Mouse (Mus musculus): Measurements from ENCODE around the gene Pip5k1c.

Gene Pip5k1c

DNA sequence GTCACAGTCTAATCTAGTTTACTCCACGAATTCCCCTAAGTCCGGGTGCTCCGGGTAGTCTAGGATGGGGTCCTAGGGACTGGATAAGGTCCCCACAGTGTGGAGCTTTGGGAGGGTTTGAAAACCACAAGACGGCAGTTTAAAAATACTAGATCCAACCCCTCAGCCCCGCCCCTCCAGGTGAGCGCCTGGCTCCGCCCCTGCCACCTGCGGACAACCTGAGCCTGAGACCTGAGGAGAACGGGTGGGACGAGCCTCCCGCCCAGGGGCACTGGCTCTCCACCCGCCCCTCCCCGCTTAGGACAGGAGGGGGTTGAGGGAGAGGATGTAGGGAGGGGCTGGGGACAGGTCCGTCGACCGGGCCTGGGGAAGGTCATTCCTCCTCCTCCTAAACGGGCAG is 8.0 kb upstream of the Pip5k1c start:
- DNase-seq, result peak; percentile 72 to 80

DNA sequence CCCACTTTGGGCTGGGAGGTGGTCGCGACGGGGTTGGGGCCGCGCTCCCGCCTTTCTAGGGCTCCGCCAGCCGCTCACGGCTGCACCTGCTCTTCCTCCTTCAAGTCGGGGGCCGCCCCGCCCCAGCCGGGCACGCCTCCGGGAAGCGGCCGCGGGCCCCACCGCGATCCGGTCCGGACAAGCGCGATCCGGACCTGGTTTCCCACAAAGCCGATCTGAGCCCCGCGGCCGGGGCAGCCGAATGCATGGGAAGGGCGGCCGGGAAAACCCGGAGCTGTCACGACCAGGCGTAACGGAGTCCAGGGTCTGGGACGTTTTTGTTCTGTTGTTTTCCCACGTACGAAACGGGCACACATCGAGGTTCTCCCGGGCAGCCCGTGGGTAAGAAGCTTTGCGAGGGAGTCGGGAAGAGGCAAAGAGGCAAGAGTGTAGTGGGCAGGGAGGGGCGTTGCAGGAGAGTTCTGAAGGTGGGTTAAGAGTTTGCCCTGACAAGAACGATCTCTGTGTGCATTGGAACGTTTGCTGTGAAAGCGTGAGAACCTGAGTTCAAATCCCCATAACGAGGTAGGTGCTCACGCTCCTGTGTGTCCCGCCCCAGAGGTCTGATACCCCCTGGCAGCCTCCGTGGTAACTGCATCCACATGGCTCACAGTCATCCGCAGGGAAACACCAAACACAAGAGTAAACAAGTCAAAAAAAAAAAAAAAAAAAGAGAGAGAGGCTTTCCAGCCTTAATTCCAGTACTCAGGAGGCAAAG is 6.9 kb upstream of the Pip5k1c start:
- DNase-seq, result peak; percentile 96

DNA sequence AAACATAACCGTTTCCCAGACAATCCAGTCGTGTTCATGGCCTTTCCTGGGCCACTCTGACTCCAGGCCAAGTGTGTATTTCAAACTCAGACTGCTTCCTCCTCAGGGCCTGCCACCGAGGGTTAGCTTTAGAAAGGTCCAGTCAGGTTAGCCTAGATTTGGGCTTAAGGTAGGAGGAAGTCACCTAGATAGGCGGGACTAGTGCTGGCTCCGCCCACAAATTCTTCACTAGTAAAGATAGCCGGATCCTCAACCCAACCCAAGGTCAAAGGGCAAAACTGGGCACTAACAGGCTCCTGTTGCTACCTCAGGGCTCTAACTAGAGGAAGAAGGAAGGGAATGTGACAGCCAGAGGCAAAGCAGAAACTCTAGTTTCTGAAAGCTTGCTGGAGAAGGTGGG is 6.2 kb upstream of the Pip5k1c start:
- peak in 1 of 2 experiments; percentile 57 for DNase-seq

DNA sequence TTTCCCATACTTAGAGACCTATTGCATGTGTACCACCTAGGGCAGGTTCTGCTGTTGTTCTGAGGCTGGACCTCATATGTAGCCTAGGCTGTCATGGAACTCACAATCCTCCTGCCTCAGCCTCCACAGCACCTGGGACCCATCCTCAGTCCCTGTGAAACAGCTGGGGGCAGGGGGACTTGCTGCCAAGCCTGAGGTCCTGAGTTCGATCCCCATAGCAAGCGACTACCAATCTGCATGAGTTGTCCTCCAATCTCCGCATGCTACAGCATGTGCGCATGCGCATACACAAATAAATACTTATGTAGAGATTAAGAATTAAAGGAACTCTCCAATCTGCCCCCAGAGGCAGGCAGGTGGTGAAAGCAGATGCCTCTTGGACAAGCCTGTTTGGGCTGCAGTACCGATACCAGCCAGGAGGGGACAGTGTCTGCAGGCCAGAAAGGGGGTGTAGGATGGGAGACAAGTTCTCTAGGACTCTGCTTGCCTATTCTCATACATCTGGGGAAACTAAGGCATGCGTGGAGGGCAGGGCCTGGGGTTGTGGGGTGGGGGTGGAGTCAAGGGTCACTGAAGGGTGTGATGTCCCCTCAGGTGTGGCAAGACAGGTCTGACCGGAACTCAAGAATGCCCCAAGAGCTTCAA is 5.1 kb upstream of the Pip5k1c start:
- DNase-seq, result peak; percentile 82 to 84

DNA sequence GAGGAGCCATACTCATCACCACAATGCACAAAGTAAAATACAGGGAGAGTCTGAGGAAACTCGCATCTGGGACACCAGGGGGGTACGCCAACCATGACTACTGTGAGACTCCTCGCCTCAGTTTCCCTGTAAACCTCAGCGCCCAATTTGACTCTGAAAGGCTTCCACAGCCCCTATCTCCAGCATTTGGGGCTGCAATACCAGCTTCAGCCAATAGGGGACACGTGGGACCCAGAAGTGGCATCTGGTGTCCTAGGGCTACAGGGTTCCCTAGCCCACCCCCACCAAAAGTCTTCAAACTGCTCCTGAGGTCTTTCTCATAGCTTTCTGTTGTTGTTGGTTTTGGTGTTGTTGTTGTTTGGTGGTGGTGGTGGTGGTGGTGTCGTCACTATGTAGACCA is 4.2 kb upstream of the Pip5k1c start:
- DNase-seq, result peak; percentile 78 to 81

DNA sequence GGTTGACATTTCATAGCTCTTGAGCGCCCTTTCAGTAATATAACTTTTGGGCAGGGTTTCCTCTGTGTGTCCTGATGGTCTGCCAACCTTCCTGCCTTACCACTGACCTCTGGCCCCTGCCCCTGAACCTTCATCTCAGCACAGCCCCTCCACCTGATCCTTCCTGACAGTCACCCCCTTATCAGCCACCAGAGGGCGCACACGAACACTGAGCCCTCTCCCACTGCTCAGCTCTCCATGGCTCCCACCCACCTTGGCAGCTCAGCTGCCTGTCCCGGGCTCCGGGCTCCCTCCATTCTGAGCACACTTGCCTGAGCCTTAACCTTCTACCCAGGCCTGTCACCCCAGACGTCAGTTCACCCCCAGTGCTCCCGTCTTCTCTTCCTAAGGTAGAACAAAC is 3.5 kb upstream of the Pip5k1c start:
- DNase-seq, result peak; percentile 77 to 82

DNA sequence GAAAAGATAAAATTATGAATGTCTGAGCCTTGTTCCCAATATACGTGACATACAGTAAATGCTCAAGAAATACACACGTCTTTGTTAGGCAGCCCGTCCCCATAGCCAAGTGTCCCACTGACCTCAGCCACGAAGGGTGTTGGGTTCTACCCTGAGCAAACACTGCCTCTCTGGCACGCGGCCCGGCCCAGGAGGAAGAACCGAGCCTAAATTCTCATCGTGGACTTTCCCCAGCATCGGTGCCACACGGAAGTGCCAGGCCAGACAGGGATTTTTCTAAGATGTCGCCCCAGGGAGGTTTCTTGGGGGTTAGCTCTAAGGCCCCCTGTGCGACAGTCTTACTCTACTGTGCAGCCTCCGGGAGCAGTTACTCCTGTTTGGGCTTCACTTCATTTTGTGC is 3.0 kb upstream of the Pip5k1c start:
- DNase-seq, result no peak

DNA sequence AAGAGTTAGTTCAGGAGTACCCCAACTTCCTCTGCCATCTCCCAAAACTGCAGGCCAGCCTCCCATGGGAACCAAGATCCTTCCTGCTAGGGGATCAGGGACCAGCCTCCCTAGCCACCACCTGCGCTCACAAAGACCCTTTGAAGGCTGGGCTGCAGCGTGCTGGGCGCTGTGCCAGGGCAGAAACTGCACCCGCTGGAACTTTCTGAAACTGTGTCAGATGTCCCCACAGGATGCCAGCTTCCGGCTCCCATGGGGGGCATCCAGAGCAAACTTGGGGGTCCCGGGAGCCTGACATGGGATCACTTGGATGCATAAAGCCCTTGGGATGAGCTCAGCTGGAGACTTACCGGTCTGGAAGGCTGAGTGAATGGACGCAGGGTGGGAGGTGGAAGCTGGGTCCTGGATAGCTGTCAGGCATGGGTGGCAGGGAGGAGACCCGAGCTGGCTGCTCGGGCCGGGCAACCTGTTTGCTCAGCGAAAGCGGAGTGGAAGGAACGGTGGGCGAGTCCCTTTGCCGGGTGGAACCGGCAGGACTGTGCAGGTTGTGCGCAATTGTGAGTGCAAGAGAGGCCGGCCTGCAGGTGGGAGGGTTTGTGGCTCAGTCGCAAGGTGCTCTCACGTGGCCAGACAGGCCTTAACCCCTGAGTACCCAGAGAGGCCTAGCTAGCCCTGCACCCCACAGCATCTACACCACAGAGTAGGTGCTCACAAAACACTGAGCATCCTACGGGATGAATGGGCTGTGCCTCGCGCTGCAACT is 1.9 kb upstream of the Pip5k1c start:
- peak in 1 of 2 experiments; percentile 66 for DNase-seq

DNA sequence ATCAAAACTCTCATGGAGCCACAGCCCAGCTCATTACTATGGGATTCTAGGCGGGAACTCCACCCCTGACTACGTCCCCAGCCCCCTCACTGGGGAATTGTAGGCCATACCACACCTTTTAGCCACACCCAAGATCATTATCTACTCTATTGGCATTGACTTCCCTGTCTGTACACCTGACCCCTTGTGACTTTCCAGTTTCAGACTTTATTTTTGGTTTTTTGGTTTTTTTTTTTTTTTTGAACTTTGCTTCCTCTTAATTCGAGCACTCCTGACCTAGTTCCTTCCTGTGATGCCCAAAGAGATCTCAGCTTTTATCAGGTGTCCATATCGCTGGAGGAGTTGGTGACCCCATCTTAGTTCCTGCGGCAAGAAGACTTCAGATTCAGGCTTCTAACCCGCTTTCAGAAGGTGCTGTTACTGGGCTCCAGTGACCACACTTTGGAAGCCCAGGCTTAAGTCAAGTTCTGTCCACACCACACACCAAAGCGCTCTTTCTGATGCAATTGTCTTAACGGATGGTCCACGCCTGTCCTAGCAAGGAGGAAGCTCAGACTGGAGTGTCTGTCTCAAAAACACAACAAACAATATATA is 1.2 kb upstream of the Pip5k1c start, which contains the start of gene Tjp3:
TSS of gene Tjp3 (minus strand) at position 71 of the 594 bp plus-strand sequence.
- DNase-seq, result no peak

DNA sequence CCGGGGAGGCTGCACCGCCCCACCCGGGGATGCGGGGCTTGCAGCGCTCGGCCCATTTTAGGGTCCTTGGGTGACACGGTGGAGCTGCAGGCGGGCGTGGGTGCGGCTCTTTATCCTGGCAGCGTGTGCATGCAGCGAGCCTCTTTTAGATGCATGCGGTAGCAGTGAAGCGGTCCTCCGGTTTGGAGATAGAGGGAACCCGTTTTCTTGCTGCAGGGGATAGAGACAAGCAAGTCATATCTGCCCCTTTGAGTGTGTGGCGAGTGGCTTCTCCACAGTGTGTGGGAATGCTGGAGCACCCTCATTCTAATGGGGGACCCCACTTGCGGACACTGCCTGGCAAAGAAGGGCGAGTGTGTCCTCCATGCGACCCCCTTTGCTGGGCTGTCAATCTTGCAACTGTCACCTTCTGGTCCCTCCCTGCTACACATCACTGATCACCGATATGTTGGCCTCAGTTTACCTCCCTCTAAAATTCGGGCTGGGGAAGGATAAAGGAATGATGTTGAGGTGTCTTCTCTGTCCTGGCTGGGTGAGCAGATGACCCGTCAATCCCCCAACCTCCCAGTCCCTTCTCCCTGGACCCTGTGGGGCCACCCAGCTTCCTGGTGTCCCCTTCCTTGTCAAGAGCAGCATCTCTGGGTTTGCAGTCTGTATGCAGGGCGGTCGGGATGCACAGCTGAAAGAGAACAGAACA is 719 bp downstream of the Pip5k1c start:
- DNase-seq, result no peak

DNA sequence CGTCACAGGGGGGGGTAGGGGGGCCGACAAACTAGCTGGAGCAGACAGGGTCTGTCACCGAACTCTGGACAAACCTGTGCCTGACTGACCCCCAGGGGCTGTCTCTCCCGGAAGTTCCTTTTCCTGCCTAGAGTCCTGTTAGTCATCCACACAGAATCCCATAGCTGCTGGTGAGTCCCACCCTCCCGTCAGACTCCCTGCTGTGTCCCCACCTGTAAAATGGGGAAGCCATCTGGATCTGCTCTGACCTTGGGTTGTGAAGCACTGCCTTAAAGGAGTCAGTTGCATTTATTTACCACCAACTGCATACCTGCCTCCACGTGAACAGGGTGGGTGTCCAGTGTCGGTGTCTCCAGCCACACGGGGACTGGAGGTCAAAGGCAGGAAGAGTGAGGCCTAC is 1.7 kb downstream of the Pip5k1c start:
- no peak for DNase-seq

DNA sequence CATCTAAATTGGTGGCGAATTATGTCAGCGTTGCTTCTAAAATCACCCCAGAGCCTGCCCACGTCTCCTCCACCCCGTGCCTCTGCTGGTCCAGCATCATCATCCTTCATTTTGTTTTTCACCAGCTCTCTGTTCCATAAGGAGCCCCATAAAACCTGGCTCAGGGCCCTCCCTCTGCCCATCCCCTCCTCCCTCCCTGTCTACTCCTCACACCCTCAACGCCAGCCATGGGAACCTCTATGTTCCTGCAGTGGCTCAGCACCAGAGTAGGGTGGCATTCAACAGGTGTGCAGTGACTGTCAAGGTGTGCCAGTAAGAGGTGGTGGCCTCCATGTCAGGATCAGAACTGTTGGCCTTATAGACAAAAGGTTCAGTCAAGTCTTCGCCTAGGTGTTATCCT is 2.4 kb downstream of the Pip5k1c start:
- DNase-seq, result no peak

DNA sequence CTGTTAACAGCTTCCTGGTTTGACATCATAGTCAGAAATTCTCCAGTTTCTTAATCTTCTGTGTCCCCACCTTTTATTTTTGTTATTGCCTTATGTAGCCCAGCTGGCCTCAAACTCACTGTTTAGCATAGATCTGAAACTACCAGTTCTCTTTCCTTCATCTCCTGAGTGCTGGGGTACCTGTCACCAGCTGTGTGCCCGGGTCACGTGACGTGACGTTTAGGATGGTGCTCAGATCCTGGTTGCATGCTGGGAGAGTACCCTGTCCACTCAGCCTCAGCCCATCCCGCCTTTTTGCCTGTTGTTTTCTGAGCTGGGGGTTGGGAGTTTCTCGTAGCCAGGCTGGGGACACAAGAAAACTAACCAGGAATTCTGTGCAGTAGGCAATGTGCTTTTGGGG is 4.5 kb downstream of the Pip5k1c start:
- no peak for DNase-seq

DNA sequence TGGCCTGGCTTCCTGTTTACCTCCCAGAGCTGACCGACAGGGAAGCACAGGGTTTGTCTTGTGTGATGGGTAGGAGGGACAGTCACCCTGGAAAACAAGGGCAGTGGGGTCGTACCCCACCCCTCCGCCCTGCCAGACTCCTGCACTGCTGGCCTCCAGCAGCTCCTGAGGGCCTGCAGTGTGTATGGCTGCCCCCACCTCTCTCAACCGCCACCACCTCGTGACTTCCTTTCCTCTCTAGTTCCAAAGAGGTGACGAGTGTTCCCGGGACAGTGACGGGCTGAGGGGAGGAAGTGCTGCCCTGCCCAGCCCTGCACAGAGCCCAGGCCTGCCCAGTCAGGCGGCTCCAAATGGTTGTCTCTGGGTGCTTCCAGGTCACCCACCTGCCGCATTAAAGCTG is 5.1 kb downstream of the Pip5k1c start:
- peak; percentile 48 to 68 for DNase-seq

DNA sequence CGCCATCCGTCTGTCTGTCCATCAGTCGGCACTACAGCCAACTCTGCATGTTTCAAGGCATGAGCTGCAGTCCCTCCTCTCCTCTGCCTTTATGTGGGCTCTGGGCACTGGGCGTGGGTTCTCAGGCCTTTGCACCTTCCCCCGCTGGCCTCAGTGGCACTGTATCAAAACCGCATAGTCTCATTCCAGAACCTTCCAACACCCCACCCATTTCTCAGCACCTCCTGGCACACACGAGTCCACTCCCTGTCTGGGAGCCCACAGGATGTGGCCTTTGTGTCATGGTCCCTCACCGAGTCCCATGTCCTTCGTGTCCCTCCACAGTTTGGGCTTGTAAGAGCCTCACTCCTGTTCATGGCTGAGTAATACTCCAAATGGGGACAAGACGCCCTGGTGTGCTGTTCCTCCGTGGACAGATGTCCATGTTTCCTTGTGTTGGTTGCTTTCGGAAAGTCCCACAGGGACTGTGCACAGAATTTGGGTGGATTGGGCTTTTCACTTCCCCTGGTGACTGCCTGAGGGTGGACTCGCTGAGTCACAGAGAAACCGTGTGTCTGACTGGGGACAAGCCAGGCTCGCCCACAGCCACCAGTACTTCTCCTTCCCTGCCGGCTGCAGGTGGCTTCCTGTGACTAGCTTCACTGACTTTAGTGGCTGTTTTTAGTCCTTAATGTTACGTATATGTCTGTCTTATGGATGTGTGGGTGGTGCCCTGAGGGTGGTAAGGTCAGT is 5.8 kb downstream of the Pip5k1c start:
- DNase-seq, result no peak

DNA sequence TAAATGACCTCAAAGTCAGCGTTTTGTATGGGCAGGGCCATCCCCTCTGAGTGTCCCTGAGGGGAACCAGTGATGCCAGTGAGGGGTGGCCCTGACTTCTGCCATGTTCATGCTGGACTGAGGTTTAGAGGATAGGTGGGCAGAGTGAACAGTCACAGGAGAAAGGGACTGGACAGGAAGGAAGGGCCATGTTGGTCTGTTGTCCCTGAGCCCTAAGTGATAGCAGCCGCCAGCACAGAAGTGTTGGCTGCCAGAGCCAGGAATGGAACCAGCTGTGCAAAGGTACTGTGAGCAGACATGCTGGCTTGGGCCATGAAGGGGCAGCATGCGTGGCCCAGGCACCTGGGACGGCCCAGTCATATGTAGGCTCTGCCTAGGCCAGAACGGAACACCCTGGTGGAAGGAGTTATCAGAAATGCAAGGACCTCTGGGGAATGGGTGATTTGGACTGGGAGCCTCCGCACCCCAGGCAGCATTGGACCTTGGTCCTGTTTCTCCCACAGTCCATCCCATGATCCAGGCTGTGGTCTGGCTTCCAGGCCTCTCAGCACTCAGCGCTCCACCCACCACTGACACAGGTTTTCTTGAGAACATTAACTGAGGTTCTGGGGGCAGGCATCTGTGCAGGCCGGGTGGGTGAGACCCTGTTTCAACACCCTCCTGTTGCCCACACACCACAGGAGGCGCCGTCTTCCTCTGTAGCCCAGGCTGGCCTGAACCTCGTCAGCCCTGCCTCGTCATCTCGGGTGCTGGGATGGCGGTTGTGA is 7.0 kb downstream of the Pip5k1c start:
- peak; percentile 51 to 74 for DNase-seq

DNA sequence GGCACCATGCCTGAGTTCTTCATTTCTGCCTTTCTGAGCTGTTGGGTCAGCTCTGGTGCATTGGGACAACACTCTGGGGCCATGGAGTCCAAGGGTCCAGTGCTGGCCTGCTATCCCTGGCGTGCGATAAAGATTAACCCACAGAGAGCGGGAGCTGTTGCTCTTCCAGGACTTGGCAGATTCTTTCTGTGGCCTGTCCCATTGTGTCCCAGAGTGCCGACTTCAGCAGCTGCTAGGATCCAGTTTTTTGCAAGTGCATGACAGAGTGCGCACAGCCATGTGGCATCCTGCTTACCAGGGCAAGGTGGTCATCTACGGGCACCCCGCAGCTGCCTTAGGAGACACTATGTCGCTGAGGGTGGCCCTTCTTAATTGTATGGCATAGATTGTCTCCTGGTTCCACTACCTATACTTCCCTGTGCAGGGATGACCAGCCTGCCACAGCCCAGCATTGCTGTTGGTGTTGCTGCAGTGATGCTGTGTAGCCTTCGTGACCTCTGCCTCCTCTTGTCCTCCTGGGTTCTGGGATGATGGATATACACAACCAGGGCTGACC is 7.7 kb downstream of the Pip5k1c start:
- peak in 1 of 2 experiments; percentile 70 for DNase-seq

DNA sequence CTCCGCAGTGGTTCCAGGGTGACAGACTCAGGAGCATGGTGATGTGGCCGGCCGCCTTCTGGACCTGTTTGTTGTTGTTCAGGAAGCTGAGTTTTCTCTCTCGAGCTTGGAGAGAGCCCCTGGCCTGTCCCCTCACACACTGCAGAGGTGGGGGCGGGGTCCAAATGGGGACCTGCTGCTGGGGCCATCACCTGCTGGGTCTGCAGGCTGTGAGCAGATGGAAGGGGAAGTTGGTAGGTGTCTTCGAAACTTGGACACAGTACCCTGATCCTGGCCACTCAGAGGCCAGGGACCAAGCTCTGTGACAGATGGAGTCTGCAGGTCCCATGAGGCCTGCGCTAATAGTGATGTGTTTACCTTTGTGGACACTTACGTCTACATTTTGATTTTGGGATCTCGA is 8.6 kb downstream of the Pip5k1c start:
- DNase-seq, result no peak

DNA sequence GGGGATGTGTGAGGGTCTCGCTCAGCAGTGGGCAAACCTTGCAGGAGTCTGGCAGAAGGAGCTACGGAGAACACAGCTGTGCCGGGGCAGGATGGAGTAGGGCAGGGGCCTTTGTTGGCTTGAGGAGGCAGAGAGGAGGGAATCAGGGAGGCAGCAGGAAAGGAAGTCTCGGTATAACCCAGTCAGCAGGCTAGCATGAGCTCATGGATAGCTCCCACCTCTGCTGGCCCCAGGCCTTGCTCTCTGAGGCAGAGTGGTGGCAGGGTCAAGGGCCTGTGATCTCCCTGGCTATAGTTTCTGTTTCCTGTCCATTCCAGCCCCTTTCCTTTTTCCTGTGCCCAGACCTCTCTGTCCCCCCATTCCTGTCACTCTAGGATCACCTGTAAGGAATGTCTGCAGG is 9.5 kb downstream of the Pip5k1c start:
- no peak for DNase-seq

DNA sequence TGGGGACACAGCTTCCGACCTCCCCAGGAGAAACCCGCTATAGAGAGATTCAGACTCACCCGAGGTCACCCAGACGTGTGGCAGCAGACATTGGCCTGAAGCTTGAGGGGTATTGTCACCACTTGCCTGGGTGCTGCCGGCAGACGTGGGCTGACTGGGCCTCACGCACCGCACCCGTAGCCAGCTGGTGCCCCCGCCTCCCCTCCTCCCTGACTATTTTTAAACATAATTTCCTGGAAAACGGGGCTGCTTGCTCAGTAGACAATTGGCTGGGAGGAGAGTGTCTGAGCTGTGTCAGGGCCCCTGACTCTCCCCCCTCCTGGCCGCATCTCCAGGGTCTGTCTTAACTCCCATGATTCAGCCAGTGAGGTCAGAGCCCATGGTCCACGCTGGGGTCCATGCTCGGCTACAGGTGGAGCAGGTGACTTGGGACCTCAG is 10.0 kb downstream of the Pip5k1c start:
- DNase-seq, result peak in 1 of 2 experiments; percentile 49

DNA sequence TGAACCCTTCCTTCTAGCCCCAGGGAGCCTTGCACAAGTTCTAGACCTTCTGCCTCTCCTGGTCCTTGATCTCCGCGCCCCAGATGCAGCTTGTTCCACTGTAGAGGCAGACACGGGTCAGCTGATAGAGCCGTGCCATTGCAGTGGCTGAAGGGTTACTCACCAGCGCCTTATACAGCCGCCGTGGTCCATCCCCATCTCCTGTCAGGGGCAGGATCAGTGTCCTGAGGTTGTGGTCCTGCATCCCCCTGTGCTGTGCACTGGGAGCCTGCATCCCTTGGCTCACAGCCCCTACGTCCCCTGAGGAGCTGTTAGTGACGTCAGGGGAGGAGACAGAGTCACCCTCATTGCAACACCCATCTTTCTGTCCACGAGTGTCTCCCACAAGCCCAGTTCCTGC is 10.5 kb downstream of the Pip5k1c start:
- no peak for DNase-seq
